Mouse (Mus musculus) CH12.LX (cell line): ENCODE data around the gene Pth1r. TPM values are rescaled to one million over a fixed set of nuclear protein-coding genes. Genes with fewer than 3 reads are reported as not detected.

ENCODE experiments used
- DNase-seq: peaks from one replicate; pipeline ENCODE4 v3.0.0-alpha.2; 2013; ENCODE audit errors: extremely low read depth
- H3K27ac ChIP-seq: 2 replicates; pipeline ENCODE4 v1.5.1; 2012; ENCODE audit warnings: low read depth, mild to moderate bottlenecking, control low read depth, moderate library complexity; ENCODE audit not compliant: insufficient read depth
- H3K27me3 ChIP-seq: replicated peaks from 2 replicates; pipeline ENCODE3; 2012; ENCODE audit warnings: inconsistent platforms
- H3K36me3 ChIP-seq, 2 experiments: replicated peaks in 1 of 2; 2 replicates each; pipeline versions ENCODE3 to v1.6.1; 2012; ENCODE audit warnings: inconsistent platforms in 1 of 2, low read length in 1 of 2, mild to moderate bottlenecking in 1 of 2, mixed read lengths in 1 of 2, moderate library complexity in 1 of 2; ENCODE audit not compliant: control insufficient read depth in 1 of 2, insufficient read depth in 1 of 2
- H3K4me1 ChIP-seq, 2 experiments: 2 replicates each; pipeline ENCODE4 v1.6.1; 2012; ENCODE audit warnings: inconsistent platforms in 1 of 2, moderate library complexity in 1 of 2; ENCODE audit not compliant: insufficient read depth in 2 of 2, control insufficient read depth in 1 of 2
- H3K4me2 ChIP-seq: 2 replicates; pipeline ENCODE4 v1.6.1; 2012; ENCODE audit warnings: low read depth, mild to moderate bottlenecking, control low read depth; ENCODE audit not compliant: poor library complexity, insufficient read depth, severe bottlenecking
- H3K4me3 ChIP-seq, 3 experiments: fragments of 150-350 bp in 1 of 3; sonication (generic) in 1 of 3; replicated peaks in 1 of 3; 2 replicates each; pipeline versions ENCODE3 to v1.5.1; 2011 to 2012; ENCODE audit warnings: low read depth in 2 of 3, low read length in 2 of 3, mild to moderate bottlenecking in 2 of 3, moderate library complexity in 2 of 3, control low read depth in 1 of 3, improper control_type of control experiment in 1 of 3, inconsistent platforms in 1 of 3, mixed read lengths in 1 of 3; ENCODE audit not compliant: poor library complexity in 1 of 3
- H3K79me2 ChIP-seq: replicated peaks from 2 replicates; pipeline ENCODE4 v1.6.1; 2012; ENCODE audit warnings: mild to moderate bottlenecking, moderate library complexity; ENCODE audit not compliant: control insufficient read depth, poor library complexity, insufficient read depth, severe bottlenecking; ENCODE audit errors: extremely low read depth
- H3K9ac ChIP-seq: 2 replicates; pipeline ENCODE4 v1.6.1; 2012; ENCODE audit warnings: low read depth, mild to moderate bottlenecking, control low read depth, moderate library complexity; ENCODE audit not compliant: insufficient read depth
- H3K9me3 ChIP-seq: replicated peaks from 2 replicates; pipeline ENCODE3; 2012; ENCODE audit warnings: low read length, inconsistent platforms, mixed read lengths
- BHLHE40 ChIP-seq: IDR thresholded peaks from 2 replicates; pipeline ENCODE4 v1.6.1; 2011; ENCODE audit warnings: mild to moderate bottlenecking, low read depth, low read length, improper control_type of control experiment
- CHD1 ChIP-seq: IDR thresholded peaks from 2 replicates; pipeline ENCODE4 v1.6.1; 2012; ENCODE audit warnings: low read depth, low read length, improper control_type of control experiment, inconsistent platforms
- CHD2 ChIP-seq: IDR thresholded peaks from 2 replicates; pipeline ENCODE4 v1.6.1; 2011; ENCODE audit warnings: low read length, improper control_type of control experiment
- CTCF ChIP-seq, 2 experiments: IDR thresholded peaks in 1 of 2; conservative IDR thresholded peaks in 1 of 2; 2 replicates each; pipeline ENCODE4 v1.5.1; 2011 to 2012; ENCODE audit warnings: low read depth in 2 of 2, low read length in 2 of 2, improper control_type of control experiment in 1 of 2, inconsistent platforms in 1 of 2, mild to moderate bottlenecking in 1 of 2, moderate library complexity in 1 of 2
- E2F4 ChIP-seq: IDR thresholded peaks from 2 replicates; pipeline ENCODE4 v1.6.1; 2011; ENCODE audit warnings: low read depth, low read length, improper control_type of control experiment; ENCODE audit not compliant: insufficient replicate concordance
- ELF1 ChIP-seq: IDR thresholded peaks from 2 replicates; pipeline ENCODE4 v1.6.1; 2014; ENCODE audit warnings: low read depth, mild to moderate bottlenecking, inconsistent platforms, low read length, improper control_type of control experiment
- EP300 ChIP-seq: IDR thresholded peaks from 2 replicates; pipeline ENCODE4 v1.6.1; 2011; ENCODE audit warnings: low read length, improper control_type of control experiment
- ETS1 ChIP-seq: conservative IDR thresholded peaks from 2 replicates; pipeline ENCODE4 v1.6.1; 2012; ENCODE audit warnings: low read depth, mild to moderate bottlenecking, inconsistent platforms, low read length, improper control_type of control experiment, moderate library complexity
- GABPA ChIP-seq: IDR thresholded peaks from 2 replicates; pipeline ENCODE4 v1.6.1; 2012; ENCODE audit warnings: low read depth, low read length, improper control_type of control experiment, inconsistent platforms; ENCODE audit not compliant: insufficient replicate concordance
- HCFC1 ChIP-seq: IDR thresholded peaks from 2 replicates; pipeline ENCODE4 v1.6.1; 2012; ENCODE audit warnings: low read depth, mild to moderate bottlenecking, inconsistent platforms, low read length, improper control_type of control experiment
- IRF4 ChIP-seq: IDR thresholded peaks from 2 replicates; pipeline ENCODE4 v1.6.1; 2014; ENCODE audit warnings: low read depth, mild to moderate bottlenecking, inconsistent platforms, low read length, improper control_type of control experiment
- JUN ChIP-seq: IDR thresholded peaks from 2 replicates; pipeline ENCODE4 v1.6.1; 2011; ENCODE audit warnings: low read depth, mild to moderate bottlenecking, low read length, improper control_type of control experiment, moderate library complexity; ENCODE audit not compliant: insufficient read depth
- JUND ChIP-seq: conservative IDR thresholded peaks from 2 replicates; pipeline ENCODE4 v1.6.1; 2011; ENCODE audit warnings: low read depth, low read length, improper control_type of control experiment
- KAT2A ChIP-seq: IDR thresholded peaks from 2 replicates; pipeline ENCODE4 v1.6.1; 2012; ENCODE audit warnings: low read length, improper control_type of control experiment, inconsistent platforms; ENCODE audit not compliant: insufficient replicate concordance
- MAFK ChIP-seq: IDR thresholded peaks from 2 replicates; pipeline ENCODE4 v1.6.1; 2011; ENCODE audit warnings: low read length, improper control_type of control experiment; ENCODE audit not compliant: insufficient replicate concordance
- MAX ChIP-seq: IDR thresholded peaks from 2 replicates; pipeline ENCODE4 v1.6.1; 2011; ENCODE audit warnings: low read length, improper control_type of control experiment
- MAZ ChIP-seq: IDR thresholded peaks from 2 replicates; pipeline ENCODE4 v1.6.1; 2012; ENCODE audit warnings: low read depth, mild to moderate bottlenecking, inconsistent platforms, low read length, improper control_type of control experiment, moderate library complexity
- MEF2A ChIP-seq: IDR thresholded peaks from 2 replicates; pipeline ENCODE4 v1.6.1; 2014; ENCODE audit warnings: low read depth, mild to moderate bottlenecking, inconsistent platforms, low read length, improper control_type of control experiment, borderline replicate concordance
- MXI1 ChIP-seq: IDR thresholded peaks from 2 replicates; pipeline ENCODE4 v1.6.1; 2011; ENCODE audit warnings: mild to moderate bottlenecking, low read depth, low read length, improper control_type of control experiment
- MYC ChIP-seq: IDR thresholded peaks from 2 replicates; pipeline ENCODE4 v1.6.1; 2011; ENCODE audit warnings: low read depth, mild to moderate bottlenecking, improper control_type of control experiment, low read length
- NELFE ChIP-seq: IDR thresholded peaks from 2 replicates; pipeline ENCODE4 v1.6.1; 2011; ENCODE audit warnings: low read depth, low read length, improper control_type of control experiment
- NRF1 ChIP-seq: IDR thresholded peaks from 2 replicates; pipeline ENCODE4 v1.6.1; 2014; ENCODE audit warnings: low read depth, mild to moderate bottlenecking, inconsistent platforms, low read length, improper control_type of control experiment, moderate library complexity
- PAX5 ChIP-seq: IDR thresholded peaks from 2 replicates; pipeline ENCODE4 v1.6.1; 2012; ENCODE audit warnings: low read length, inconsistent platforms, mixed read lengths
- POLR2A ChIP-seq: IDR thresholded peaks from 2 replicates; pipeline ENCODE4 v1.6.1; 2011; ENCODE audit warnings: low read depth, mild to moderate bottlenecking, improper control_type of control experiment, low read length
- POLR2AphosphoS2 ChIP-seq: IDR thresholded peaks from 2 replicates; pipeline ENCODE4 v1.6.1; 2011; ENCODE audit warnings: low read depth, low read length, improper control_type of control experiment
- RAD21 ChIP-seq: IDR thresholded peaks from 2 replicates; pipeline ENCODE4 v1.6.1; 2011; ENCODE audit warnings: low read depth, mild to moderate bottlenecking, low read length, improper control_type of control experiment, moderate library complexity
- RCOR1 ChIP-seq: conservative IDR thresholded peaks from 2 replicates; pipeline ENCODE4 v1.6.1; 2012; ENCODE audit warnings: low read depth, mild to moderate bottlenecking, inconsistent platforms, low read length, improper control_type of control experiment
- SIN3A ChIP-seq: IDR thresholded peaks from 2 replicates; pipeline ENCODE4 v1.6.1; 2012; ENCODE audit warnings: low read length, improper control_type of control experiment, inconsistent platforms
- SMC3 ChIP-seq: IDR thresholded peaks from 2 replicates; pipeline ENCODE4 v1.6.1; 2011; ENCODE audit warnings: low read depth, low read length, improper control_type of control experiment
- TBP ChIP-seq: conservative IDR thresholded peaks from 2 replicates; pipeline ENCODE4 v1.6.1; 2011; ENCODE audit warnings: low read depth, low read length, improper control_type of control experiment
- TCF12 ChIP-seq: IDR thresholded peaks from 2 replicates; pipeline ENCODE4 v1.6.1; 2014; ENCODE audit warnings: low read depth, mild to moderate bottlenecking, inconsistent platforms, low read length, improper control_type of control experiment
- UBTF ChIP-seq: IDR thresholded peaks from 2 replicates; pipeline ENCODE4 v1.6.1; 2012; ENCODE audit warnings: low read depth, mild to moderate bottlenecking, inconsistent platforms, low read length, improper control_type of control experiment, moderate library complexity
- USF1 ChIP-seq: IDR thresholded peaks from 2 replicates; pipeline ENCODE4 v1.6.1; 2014; ENCODE audit warnings: low read depth, mild to moderate bottlenecking, inconsistent platforms, low read length, improper control_type of control experiment
- USF2 ChIP-seq: conservative IDR thresholded peaks from 2 replicates; pipeline ENCODE4 v1.6.1; 2011; ENCODE audit warnings: low read depth, low read length, improper control_type of control experiment
- ZC3H11A ChIP-seq: IDR thresholded peaks from 2 replicates; pipeline ENCODE4 v1.6.1; 2012; ENCODE audit warnings: low read depth, mild to moderate bottlenecking, inconsistent platforms, low read length, improper control_type of control experiment
- ZKSCAN1 ChIP-seq: IDR thresholded peaks from 2 replicates; pipeline ENCODE4 v1.6.1; 2012; ENCODE audit warnings: low read depth, inconsistent platforms, low read length, improper control_type of control experiment, borderline replicate concordance
- ZMIZ1 ChIP-seq: IDR thresholded peaks from 2 replicates; pipeline ENCODE4 v1.6.1; 2012; ENCODE audit warnings: low read depth, mild to moderate bottlenecking, inconsistent platforms, low read length, improper control_type of control experiment
- ZNF384 ChIP-seq: IDR thresholded peaks from 2 replicates; pipeline ENCODE4 v1.6.1; 2012; ENCODE audit warnings: low read depth, low read length, improper control_type of control experiment, inconsistent platforms
- dilution Hi-C: fragments of 300-500 bp; cut with MboI; formaldehyde crosslinking; loops from 2 replicates; pipeline ENCODE4 v1.14.3; 2020; ENCODE audit warnings: low sequenced_read_pairs; ENCODE audit not compliant: extremely low pct_unique_long_range_greater_than_20kb, extremely low pct_ligation_motif_present
- in situ Hi-C: fragments of 300-500 bp; cut with MboI; formaldehyde crosslinking; loops from 3 replicates; pipeline ENCODE4 v1.14.3; 2019; ENCODE audit warnings: low sequenced_read_pairs, low pct_ligation_motif_present, low pct_unique_long_range_greater_than_20kb, mixed read lengths
- polyA plus RNA-seq: library from polyadenylated mRNA; unstranded; fragments of >175 nt; gene quantifications from 2 replicates; pipeline ENCODE4 v1.2.1, GENCODE M21; 2012; ENCODE audit warnings: low read depth; ENCODE audit not compliant: insufficient read length
- total RNA-seq, 2 experiments: library from RNA; depleted of rRNA; stranded (reverse); fragments of 300-350 nt in 1 of 2; fragments of >200 nt in 1 of 2; gene quantifications; 2 replicates each; pipeline ENCODE4 v1.2.3; 2012 to 2014

The Pth1r gene
- total and polyA plus RNA-seq, 3 experiments = 0.10 to 0.76 TPM; not detected in 1

GRCm38 (mm10) chr9:110781256-110781721 lies 34.3 kb upstream of the Pth1r start:
- Histone ChIP-seq H3K79me2 (no peaks in the 10 kb centered on the region), H3K27me3 (peaks cover 35% of the 10 kb centered on the region), H3K4me3 (peak overlapping the region; percentile 16 to 35 (median 27)), H3K4me1 (peaks cover 3 to 25% of the 10 kb centered on the region in 2 experiments; a peak in 3 of 4 replicates), H3K36me3 (no peaks in the 10 kb centered on the region), H3K9me3 (peaks cover 4% of the 10 kb centered on the region), H3K9ac (peak overlapping the region; percentile 21; the same call in 1 of the 2 replicates), H3K4me2 (peak overlapping the region; percentile 62; the same call in 1 of the 2 replicates), H3K27ac (no peak overlapping the region)
- dilution Hi-C loops (no loop called here), in situ Hi-C loops (no loop called here)
- TF ChIP-seq POLR2AphosphoS2 (no peak), MEF2A (peak; percentile 59; the same call in 1 of the 2 replicates), SIN3A (no peak), NRF1 (peak; percentile 43), KAT2A (no peak), JUND (no peak), MXI1 (peak; percentile 59), JUN (no peak), RAD21 (peak; percentile 69), GABPA (no peak), E2F4 (no peak), CTCF (conservative IDR thresholded peaks at IDR 0.05 in 1 of 2, IDR thresholded peaks at IDR 0.05 in 1 of 2; ENCODE audit: low read depth in 2 of 2, low read length in 2 of 2) (peak in 1 of 2 experiments; percentile 82; a peak in 2 of 4 replicates), BHLHE40 (peak; percentile 57), TCF12 (peak; percentile 53; the same call in 1 of the 2 replicates), EP300 (no peak), MYC (no peak), RCOR1 (no peak), CHD2 (no peak), ZC3H11A (no peak), USF1 (no peak), ZKSCAN1 (no peak), IRF4 (peak; percentile 51; the same call in 1 of the 2 replicates), MAX (peak; percentile 43; the same call in 1 of the 2 replicates), NELFE (no peak), USF2 (no peak), ELF1 (no peak; the same call in 1 of the 2 replicates), MAZ (no peak), CHD1 (no peak), MAFK (no peak), SMC3 (peak; percentile 75), ETS1 (0 out of 2 replicates have a peak, but pooled peaks have one; percentile 11), HCFC1 (0 out of 2 replicates have a peak, but pooled peaks have one; percentile 23), ZMIZ1 (no peak), ZNF384 (no peak), TBP (no peak), UBTF (peak; percentile 91), PAX5 (no peak), POLR2A (no peak)
- peak; percentile 82 for DNase-seq
